Mouse (Mus musculus): ENCODE data around the gene Gm9972.

DNA sequence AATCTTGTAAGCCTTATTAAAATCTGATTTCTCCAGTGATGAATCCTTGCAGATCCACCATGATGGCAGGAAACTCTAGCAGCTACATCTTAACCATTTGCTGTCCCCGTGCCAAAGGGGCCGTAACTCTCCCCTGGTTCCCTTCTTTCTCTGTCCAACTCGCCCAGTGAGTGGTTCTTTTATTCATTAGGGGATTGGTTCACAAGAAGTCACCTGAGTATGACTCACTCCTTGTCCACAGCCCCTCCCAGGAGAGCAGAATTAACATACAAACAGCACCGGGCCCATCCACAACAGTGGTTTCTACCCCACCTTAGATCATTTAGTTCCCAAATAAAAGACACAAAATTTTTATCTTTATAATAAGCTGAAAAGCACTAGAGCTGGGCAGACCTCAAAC lies 3.4 kb upstream of the Gm9972 start:
- TF ChIP-seq CTCF (IDR thresholded peaks at IDR 0.05; ENCODE audit: low read depth) (no peak), EP300 (optimal IDR thresholded peaks at IDR 0.05) (no peak)

Measured in stomach, postnatal 0 days (tissue).